Mouse (Mus musculus): Measurements from ENCODE around the gene Caly. TPM values are rescaled to one million over a fixed set of nuclear protein-coding genes. Genes with fewer than 3 reads are reported as not detected.

Caly gene
- 1.6 and 2.7 TPM in 2 replicates for polyA plus RNA-seq (2014; fragmentation: Nextera tagmentation; extraction: Ambion mirVana)

DNA sequence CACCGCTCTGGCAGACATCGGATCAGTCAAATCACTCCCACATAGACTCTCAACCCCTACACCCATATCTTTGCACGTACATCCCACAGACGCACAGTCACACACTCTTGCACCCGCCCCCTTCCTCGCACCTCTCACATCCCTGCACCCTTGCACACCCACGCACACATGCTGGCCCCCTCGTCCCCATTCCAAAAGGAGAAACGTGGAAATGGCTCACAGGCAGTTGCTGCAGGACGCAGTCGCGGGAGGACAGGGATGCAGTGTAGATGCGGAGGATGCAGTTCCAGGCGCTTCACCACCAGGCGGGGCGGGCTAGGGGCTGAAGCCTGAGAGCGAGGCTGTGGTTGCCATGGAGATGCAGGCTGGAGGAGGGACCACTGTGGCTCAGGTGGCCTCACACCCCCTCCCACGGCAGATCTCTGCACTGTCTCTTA lies at the start of gene Caly:
TSS of gene Caly (minus strand) at position 307 of the 437 bp plus-strand sequence.
- DNase-seq (ENCODE audit: low spot score) (peak; percentile 81), ATAC-seq (replicated peaks; ENCODE audit: insufficient number of reproducible peaks, low FRiP score, low TSS enrichment, low read depth) (peak; percentile 53)
- H3K9ac ChIP-seq (replicated peaks; ENCODE audit: low read length), result no peak within 1 kb of the TSS; the same call in 1 of the 2 replicates
- 9% methylated on average over 18 of the region's 18 CpGs for WGBS
- H3K27me3 ChIP-seq (ENCODE audit: control insufficient read depth, insufficient read depth, low read length), result peaks cover 24% of the 10 kb centered on the region
- 0 out of 2 replicates have a peak, but pooled peaks cover 3% of the 10 kb centered on the region for H3K4me1 ChIP-seq (ENCODE audit: control insufficient read depth, insufficient read depth, low read length)
- H3K27ac ChIP-seq (replicated peaks; ENCODE audit: low read depth, low read length), result no peak within 1 kb of the TSS
- H3K9me3 ChIP-seq (replicated peaks; ENCODE audit: control insufficient read depth, low read length), result no peaks in the 10 kb centered on the region
- no peaks in the 10 kb centered on the region for H3K36me3 ChIP-seq (replicated peaks; ENCODE audit: control insufficient read depth, insufficient read depth, low read depth, low read length)
- no peak within 1 kb of the TSS; the same call in 1 of the 2 replicates for H3K4me2 ChIP-seq (ENCODE audit: low read depth, low read length)
- H3K4me3 ChIP-seq (ENCODE audit: low read depth, low read length), result 0 out of 2 replicates have a peak within 1 kb of the TSS, but pooled peaks have one; percentile 15

DNA sequence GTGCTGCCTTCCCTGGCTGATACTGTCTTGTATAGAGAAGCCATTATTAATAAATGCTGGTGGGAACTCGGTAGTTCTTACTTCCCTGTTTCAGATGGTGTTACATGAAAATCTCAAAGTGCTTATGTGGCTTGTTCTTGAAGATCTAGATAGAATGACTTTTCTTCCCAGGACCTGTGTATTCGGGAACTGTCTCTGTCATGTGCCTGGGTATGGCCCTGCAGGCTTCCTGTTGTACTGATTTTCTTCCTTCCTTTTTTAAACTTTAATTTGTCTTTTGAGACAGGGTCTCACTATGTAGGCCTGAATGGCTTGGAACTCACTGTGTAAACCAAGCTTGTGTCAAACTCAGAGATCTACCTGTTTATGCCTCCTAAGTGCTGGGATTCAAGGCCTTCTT lies 45.6 kb upstream of the Caly start:
- Histone ChIP-seq H3K4me1 (ENCODE audit: control insufficient read depth, insufficient read depth, low read length) (no peaks in the 10 kb centered on the region), H3K27ac (replicated peaks; ENCODE audit: low read depth, low read length) (no peak overlapping the region), H3K4me2 (ENCODE audit: low read depth, low read length) (no peak overlapping the region), H3K9me3 (replicated peaks; ENCODE audit: control insufficient read depth, low read length) (no peaks in the 10 kb centered on the region), H3K9ac (replicated peaks; ENCODE audit: low read length) (no peak overlapping the region), H3K36me3 (replicated peaks; ENCODE audit: control insufficient read depth, insufficient read depth, low read depth, low read length) (no peaks in the 10 kb centered on the region), H3K4me3 (ENCODE audit: low read depth, low read length) (no peak overlapping the region), H3K27me3 (ENCODE audit: control insufficient read depth, insufficient read depth, low read length) (no peaks in the 10 kb centered on the region)
- 86% methylated on average over 2 of the region's 2 CpGs for WGBS
- DNase-seq (ENCODE audit: low spot score) (no peak), ATAC-seq (replicated peaks; ENCODE audit: insufficient number of reproducible peaks, low FRiP score, low TSS enrichment, low read depth) (no peak)

DNA sequence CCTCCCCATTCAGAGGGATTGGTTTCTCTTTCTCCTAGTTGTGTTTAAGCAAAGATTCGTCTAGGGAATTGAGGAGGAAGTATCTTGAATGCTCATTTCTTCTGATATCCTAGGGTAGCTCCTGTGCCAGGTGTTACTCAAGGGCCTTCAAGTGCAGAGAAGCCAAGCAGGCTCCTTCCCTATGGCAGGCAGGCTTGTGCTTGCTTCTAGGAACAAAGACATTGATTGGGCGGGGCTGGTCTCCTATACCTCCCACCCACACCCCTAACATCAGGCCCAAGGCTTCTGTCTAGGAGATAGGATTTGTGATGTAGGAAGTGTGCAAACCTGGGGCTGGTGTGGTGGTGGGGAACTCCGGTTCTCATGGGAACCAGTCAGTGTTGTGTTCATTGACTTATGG lies 44.6 kb upstream of the Caly start:
- no peak overlapping the region for H3K4me2 ChIP-seq (ENCODE audit: low read depth, low read length)
- 85% methylated on average over 3 of the region's 3 CpGs for WGBS

DNA sequence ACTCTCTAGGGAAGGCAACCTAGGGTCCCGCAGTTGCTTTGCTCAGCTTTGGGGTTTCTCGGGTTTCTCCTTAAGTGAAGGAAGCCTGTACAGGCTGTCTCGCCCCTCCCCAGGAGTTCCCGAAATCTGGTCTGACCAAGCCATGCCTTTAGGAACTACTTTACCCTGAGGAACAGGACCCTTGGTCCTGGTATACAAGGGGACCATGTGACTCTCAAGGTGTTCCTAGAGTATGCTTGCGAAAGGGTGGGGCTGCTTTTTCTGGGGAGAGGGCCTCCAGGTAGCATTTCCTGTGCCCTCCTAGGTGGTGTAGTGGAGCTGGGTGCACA lies 43.6 kb upstream of the Caly start:
- H3K4me2 ChIP-seq (ENCODE audit: low read depth, low read length), result peak overlapping the region; percentile 73
- H3K9ac ChIP-seq (replicated peaks; ENCODE audit: low read length), result peak overlapping the region; percentile 78
- no peaks in the 10 kb centered on the region for H3K4me1 ChIP-seq (ENCODE audit: control insufficient read depth, insufficient read depth, low read length)
- H3K4me3 ChIP-seq (ENCODE audit: low read depth, low read length), result peak overlapping the region; percentile 55
- DNase-seq (ENCODE audit: low spot score) (no peak), ATAC-seq (replicated peaks; ENCODE audit: insufficient number of reproducible peaks, low FRiP score, low TSS enrichment, low read depth) (peak; percentile 42)
- no peak overlapping the region for H3K27ac ChIP-seq (replicated peaks; ENCODE audit: low read depth, low read length)
- 3% methylated on average over 5 of the region's 5 CpGs for WGBS
- no peaks in the 10 kb centered on the region for H3K27me3 ChIP-seq (ENCODE audit: control insufficient read depth, insufficient read depth, low read length)
- no peaks in the 10 kb centered on the region for H3K36me3 ChIP-seq (replicated peaks; ENCODE audit: control insufficient read depth, insufficient read depth, low read depth, low read length)
- no peaks in the 10 kb centered on the region for H3K9me3 ChIP-seq (replicated peaks; ENCODE audit: control insufficient read depth, low read length)

More for the DNA sequence above, 44.6 kb upstream of the Caly start:
- ATAC-seq (replicated peaks; ENCODE audit: insufficient number of reproducible peaks, low FRiP score, low TSS enrichment, low read depth), result no peak
- Histone ChIP-seq H3K27ac (replicated peaks; ENCODE audit: low read depth, low read length) (no peak overlapping the region), H3K36me3 (replicated peaks; ENCODE audit: control insufficient read depth, insufficient read depth, low read depth, low read length) (no peaks in the 10 kb centered on the region), H3K9me3 (replicated peaks; ENCODE audit: control insufficient read depth, low read length) (no peaks in the 10 kb centered on the region), H3K9ac (replicated peaks; ENCODE audit: low read length) (no peak overlapping the region), H3K27me3 (ENCODE audit: control insufficient read depth, insufficient read depth, low read length) (no peaks in the 10 kb centered on the region), H3K4me1 (ENCODE audit: control insufficient read depth, insufficient read depth, low read length) (no peaks in the 10 kb centered on the region), H3K4me3 (ENCODE audit: low read depth, low read length) (no peak overlapping the region)
- no peak for DNase-seq (ENCODE audit: low spot score)

DNA sequence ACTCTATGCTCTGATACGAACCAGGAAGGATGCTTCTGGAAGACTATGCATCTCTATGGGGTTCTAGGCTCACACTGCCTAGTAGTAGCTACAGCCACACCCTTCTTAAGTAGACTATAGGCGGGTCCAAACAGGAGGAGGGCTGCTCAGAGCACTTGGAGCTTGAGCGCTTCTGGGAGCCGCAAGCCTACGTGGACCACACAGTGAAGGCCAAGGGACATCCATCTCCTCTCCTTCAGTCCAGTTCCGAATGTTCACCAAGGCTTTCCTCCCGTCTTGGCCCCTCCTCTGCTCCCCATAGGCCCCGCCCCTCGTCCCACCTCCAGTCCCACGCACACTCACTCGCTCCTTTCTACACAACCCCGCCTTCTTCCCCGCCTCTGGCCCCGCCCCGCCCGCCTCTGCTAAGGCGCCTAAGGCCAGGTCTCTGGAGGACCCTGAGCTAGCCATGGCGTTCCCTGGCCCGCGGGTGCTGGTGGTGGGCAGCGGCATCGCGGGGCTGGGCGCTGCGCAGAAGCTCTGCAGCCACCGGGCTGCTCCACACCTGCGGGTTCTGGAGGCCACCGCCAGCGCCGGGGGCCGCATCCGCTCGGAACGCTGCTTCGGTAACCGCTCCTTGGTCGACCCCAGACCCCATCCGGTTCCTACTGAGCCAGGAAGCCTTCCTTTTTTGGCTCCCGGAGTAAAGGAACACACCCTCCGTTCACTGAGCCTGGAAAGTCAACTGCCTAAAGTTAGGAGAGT lies 43.1 kb upstream of the Caly start:
- Histone ChIP-seq H3K36me3 (replicated peaks; ENCODE audit: control insufficient read depth, insufficient read depth, low read depth, low read length) (no peaks in the 10 kb centered on the region), H3K4me2 (ENCODE audit: low read depth, low read length) (peak overlapping the region; percentile 73), H3K9me3 (replicated peaks; ENCODE audit: control insufficient read depth, low read length) (no peaks in the 10 kb centered on the region), H3K4me3 (ENCODE audit: low read depth, low read length) (peak overlapping the region; percentile 55), H3K4me1 (ENCODE audit: control insufficient read depth, insufficient read depth, low read length) (no peaks in the 10 kb centered on the region), H3K9ac (replicated peaks; ENCODE audit: low read length) (peak overlapping the region; percentile 78), H3K27me3 (ENCODE audit: control insufficient read depth, insufficient read depth, low read length) (no peaks in the 10 kb centered on the region), H3K27ac (replicated peaks; ENCODE audit: low read depth, low read length) (no peak overlapping the region)
- peak; percentile 94 for DNase-seq (ENCODE audit: low spot score)
- peak; percentile 95 for ATAC-seq (replicated peaks; ENCODE audit: insufficient number of reproducible peaks, low FRiP score, low TSS enrichment, low read depth)
- 1% methylated on average over 40 of the region's 40 CpGs for WGBS

DNA sequence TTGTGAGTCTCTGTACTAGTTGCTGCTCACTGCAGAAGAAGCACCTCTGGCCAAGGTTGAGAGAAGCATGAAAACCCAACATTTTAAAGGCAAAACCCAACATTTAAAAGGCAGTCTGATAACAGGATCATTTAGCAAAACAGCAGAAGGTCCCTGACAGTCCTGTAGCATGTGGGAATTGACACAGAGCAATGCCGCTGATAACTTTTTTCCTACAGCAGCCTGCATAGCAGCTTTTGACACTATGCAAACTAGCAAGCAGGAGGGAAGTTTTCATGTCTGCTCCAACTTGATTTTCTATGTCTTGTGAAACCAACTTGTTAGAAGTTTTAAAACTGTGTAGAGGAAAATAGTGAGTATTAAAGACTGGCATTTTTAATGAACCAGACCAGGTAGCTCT lies 42.0 kb upstream of the Caly start:
- Histone ChIP-seq H3K4me1 (ENCODE audit: control insufficient read depth, insufficient read depth, low read length) (no peaks in the 10 kb centered on the region), H3K9me3 (replicated peaks; ENCODE audit: control insufficient read depth, low read length) (no peaks in the 10 kb centered on the region), H3K9ac (replicated peaks; ENCODE audit: low read length) (no peak overlapping the region), H3K4me3 (ENCODE audit: low read depth, low read length) (no peak overlapping the region), H3K4me2 (ENCODE audit: low read depth, low read length) (no peak overlapping the region), H3K36me3 (replicated peaks; ENCODE audit: control insufficient read depth, insufficient read depth, low read depth, low read length) (no peaks in the 10 kb centered on the region), H3K27ac (replicated peaks; ENCODE audit: low read depth, low read length) (no peak overlapping the region), H3K27me3 (ENCODE audit: control insufficient read depth, insufficient read depth, low read length) (no peaks in the 10 kb centered on the region)
- DNase-seq (ENCODE audit: low spot score) (no peak), ATAC-seq (replicated peaks; ENCODE audit: insufficient number of reproducible peaks, low FRiP score, low TSS enrichment, low read depth) (no peak)
- WGBS, result 85% methylated on average over 1 of the region's 1 CpGs

DNA sequence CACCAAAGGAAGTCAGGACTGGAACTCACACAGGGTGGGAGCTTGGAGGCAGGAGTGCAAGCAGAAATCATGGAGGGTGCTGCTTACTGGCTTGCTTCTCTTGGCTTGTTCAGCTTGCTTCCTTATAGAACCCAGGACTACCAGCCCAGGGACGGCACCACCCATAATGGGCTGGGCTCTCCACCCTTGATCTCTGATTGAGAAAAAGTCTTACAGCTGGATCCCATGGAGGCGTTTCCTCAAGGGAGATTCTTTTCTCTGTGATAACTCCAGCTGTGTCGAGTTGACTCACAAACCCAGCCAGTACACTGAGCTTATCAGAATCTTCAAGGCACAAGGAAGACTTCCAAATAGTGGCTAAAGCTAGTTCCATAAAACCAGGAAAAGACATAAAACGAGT lies 40.4 kb upstream of the Caly start:
- Histone ChIP-seq H3K36me3 (replicated peaks; ENCODE audit: control insufficient read depth, insufficient read depth, low read depth, low read length) (no peaks in the 10 kb centered on the region), H3K9me3 (replicated peaks; ENCODE audit: control insufficient read depth, low read length) (no peaks in the 10 kb centered on the region), H3K9ac (replicated peaks; ENCODE audit: low read length) (no peak overlapping the region), H3K4me1 (ENCODE audit: control insufficient read depth, insufficient read depth, low read length) (no peaks in the 10 kb centered on the region), H3K27ac (replicated peaks; ENCODE audit: low read depth, low read length) (no peak overlapping the region), H3K27me3 (ENCODE audit: control insufficient read depth, insufficient read depth, low read length) (no peaks in the 10 kb centered on the region), H3K4me3 (ENCODE audit: low read depth, low read length) (no peak overlapping the region), H3K4me2 (ENCODE audit: low read depth, low read length) (no peak overlapping the region)
- DNase-seq (ENCODE audit: low spot score) (no peak), ATAC-seq (replicated peaks; ENCODE audit: insufficient number of reproducible peaks, low FRiP score, low TSS enrichment, low read depth) (no peak)
- 40% methylated on average over 4 of the region's 4 CpGs for WGBS

DNA sequence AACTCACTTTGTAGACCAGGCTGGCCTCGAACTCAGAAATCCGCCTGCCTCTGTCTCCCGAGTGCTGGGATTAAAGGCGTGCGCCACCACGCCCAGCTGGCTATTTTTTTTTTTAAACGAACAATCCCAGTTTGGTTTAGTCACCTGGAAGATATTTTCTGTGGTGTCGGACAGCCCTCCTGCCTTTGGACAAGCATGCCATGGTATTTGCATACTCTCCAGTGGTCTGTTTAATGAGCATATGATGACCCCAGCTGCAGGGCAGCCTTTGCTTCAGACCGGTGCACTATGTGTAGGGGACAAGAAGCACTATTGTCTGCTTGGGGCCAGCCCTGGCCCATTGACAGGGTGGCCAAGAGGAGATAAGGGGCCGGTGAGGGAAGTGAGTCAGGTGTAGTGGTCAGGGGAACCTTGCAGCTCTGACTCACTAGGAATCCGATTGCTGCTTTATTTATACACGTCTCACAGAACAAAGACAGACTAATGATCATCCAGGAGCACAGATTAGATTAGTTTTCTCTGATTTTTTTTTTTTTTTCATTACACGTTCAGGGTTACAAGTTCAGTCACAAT lies 39.1 kb upstream of the Caly start:
- H3K4me2 ChIP-seq (ENCODE audit: low read depth, low read length), result no peak overlapping the region
- no peak overlapping the region for H3K4me3 ChIP-seq (ENCODE audit: low read depth, low read length)
- no peaks in the 10 kb centered on the region for H3K36me3 ChIP-seq (replicated peaks; ENCODE audit: control insufficient read depth, insufficient read depth, low read depth, low read length)
- no peaks in the 10 kb centered on the region for H3K9me3 ChIP-seq (replicated peaks; ENCODE audit: control insufficient read depth, low read length)
- no peaks in the 10 kb centered on the region for H3K4me1 ChIP-seq (ENCODE audit: control insufficient read depth, insufficient read depth, low read length)
- H3K27ac ChIP-seq (replicated peaks; ENCODE audit: low read depth, low read length), result no peak overlapping the region
- WGBS, result 70% methylated on average over 13 of the region's 13 CpGs
- no peak overlapping the region for H3K9ac ChIP-seq (replicated peaks; ENCODE audit: low read length)
- DNase-seq (ENCODE audit: low spot score) (no peak), ATAC-seq (replicated peaks; ENCODE audit: insufficient number of reproducible peaks, low FRiP score, low TSS enrichment, low read depth) (no peak)
- H3K27me3 ChIP-seq (ENCODE audit: control insufficient read depth, insufficient read depth, low read length), result no peaks in the 10 kb centered on the region

All from embryonic facial prominence, embryonic 11.5 days (tissue).